Mouse (Mus musculus) heart, embryonic 14.5 days (tissue): ENCODE measurements around the gene Fam83f. TPM values are rescaled to one million over a fixed set of nuclear protein-coding genes. Genes with fewer than 3 reads are reported as not detected.
"Not testable (repeated sequence)": the region's sequence is repeated elsewhere in the genome, so short reads cannot be mapped to it uniquely, and the experiment has no call there.

Source experiments
- ATAC-seq: fragments of 200-750 bp; cut with Nextera tagmentation; 2 replicates; pipeline ENCODE4 v1.8.0; 2017; ENCODE audit warnings: low read depth, moderate TSS enrichment; ENCODE audit not compliant: insufficient number of reproducible peaks, insufficient read depth, low FRiP score
- H3K27ac ChIP-seq, 2 experiments: fragments of 200-500 bp in 1 of 2; fragments of 300-500 bp in 1 of 2; sonication (generic) in 1 of 2; replicated peaks in 1 of 2; 2 replicates each; pipeline ENCODE4 v1.5.1; 2012 to 2014; ENCODE audit warnings: low read depth in 2 of 2, low read length in 2 of 2, control low read depth in 1 of 2, mild to moderate bottlenecking in 1 of 2, mixed read lengths in 1 of 2; ENCODE audit not compliant: control insufficient read depth in 1 of 2, insufficient read depth in 1 of 2
- H3K27me3 ChIP-seq: fragments of 300-500 bp; sonication (generic); 2 replicates; pipeline ENCODE4 v1.6.1; 2014; ENCODE audit warnings: mild to moderate bottlenecking, low read length, control low read depth; ENCODE audit not compliant: control insufficient read depth, insufficient read depth
- H3K36me3 ChIP-seq: fragments of 300-500 bp; sonication (generic); 2 replicates; pipeline ENCODE4 v1.6.1; 2014; ENCODE audit warnings: mild to moderate bottlenecking, control low read depth, low read length, mixed read lengths; ENCODE audit not compliant: control insufficient read depth, insufficient read depth
- H3K4me1 ChIP-seq, 2 experiments: fragments of 200-500 bp in 1 of 2; fragments of 300-500 bp in 1 of 2; sonication (generic) in 1 of 2; 2 replicates each; pipeline ENCODE4 v1.6.1; 2012 to 2014; ENCODE audit warnings: low read length in 2 of 2, control low read depth in 1 of 2, mixed read lengths in 1 of 2; ENCODE audit not compliant: control insufficient read depth in 2 of 2, insufficient read depth in 2 of 2
- H3K4me2 ChIP-seq: fragments of 300-500 bp; sonication (generic); 2 replicates; pipeline ENCODE4 v1.6.1; 2014; ENCODE audit warnings: mild to moderate bottlenecking, low read length
- H3K4me3 ChIP-seq, 2 experiments: fragments of 200-500 bp in 1 of 2; fragments of 300-500 bp in 1 of 2; sonication (generic) in 1 of 2; 2 replicates each; pipeline ENCODE4 v1.5.1; 2012 to 2014; ENCODE audit warnings: low read length in 2 of 2, mild to moderate bottlenecking in 2 of 2, control low read depth in 1 of 2, low read depth in 1 of 2, moderate library complexity in 1 of 2; ENCODE audit not compliant: control insufficient read depth in 1 of 2, insufficient read depth in 1 of 2
- H3K9ac ChIP-seq: fragments of 300-500 bp; sonication (generic); 2 replicates; pipeline ENCODE4 v1.6.1; 2014; ENCODE audit warnings: mild to moderate bottlenecking, low read length
- H3K9me3 ChIP-seq: fragments of 300-500 bp; sonication (generic); 2 replicates; pipeline ENCODE4 v1.6.1; 2016; ENCODE audit warnings: low read length, control low read depth; ENCODE audit not compliant: control insufficient read depth
- WGBS: fragments of 180-500 bp; shearing (Covaris S2); extraction: QIAGEN DNeasy Blood & Tissue Kit; methylation state at CpG from one replicate; pipeline ENCODE4 v1.1.7; 2014; 5-methylcytosine and 5-hydroxymethylcytosine counted together
- polyA plus RNA-seq: library from polyadenylated mRNA; unstranded; fragments of >200 nt; fragmentation: Nextera tagmentation; extraction: Ambion mirVana; gene quantifications from 2 replicates; pipeline ENCODE4 v1.2.1, GENCODE M21; 2014

The Fam83f gene
- polyA plus RNA-seq, 1 experiment from 2014 or later, result 0.07 TPM

DNA sequence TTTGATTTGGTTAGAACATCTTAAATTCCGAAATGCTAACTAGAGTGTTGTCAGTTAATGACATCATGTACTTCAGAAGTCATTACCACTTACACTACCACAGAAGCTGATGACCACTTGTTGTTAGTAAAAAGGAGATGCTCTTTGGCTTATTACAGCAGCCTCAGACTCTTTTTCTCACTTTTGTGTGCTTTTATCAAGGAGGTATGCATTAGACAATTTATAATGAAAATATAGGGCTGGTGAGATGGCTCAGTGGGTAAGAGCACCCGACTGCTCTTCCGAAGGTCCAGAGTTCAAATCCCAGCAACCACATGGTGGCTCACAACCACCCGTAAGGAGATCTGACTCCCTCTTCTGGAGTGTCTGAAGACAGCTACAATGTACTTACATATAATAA is 64.1 kb downstream of the Fam83f start:
- H3K9ac ChIP-seq, H3K27me3 ChIP-seq, ATAC-seq, H3K4me2 ChIP-seq, H3K4me3 ChIP-seq, H3K36me3 ChIP-seq, H3K9me3 ChIP-seq, H3K27ac ChIP-seq: not testable (repeated sequence)
- WGBS, result 89% methylated on average over 3 of the region's 4 CpGs
- peaks cover 0 to 12% of the 10 kb centered on the region in 2 experiments; a peak in 2 of 4 replicates for H3K4me1 ChIP-seq

- no peak for ATAC-seq
- H3K4me3 ChIP-seq, result no peak overlapping the region
- no peaks in the 10 kb centered on the region for H3K27me3 ChIP-seq
- no peak overlapping the region for H3K9ac ChIP-seq
- H3K9me3 ChIP-seq, result no peaks in the 10 kb centered on the region
- peaks cover 0 to 11% of the 10 kb centered on the region in 2 experiments; a peak in 2 of 4 replicates for H3K4me1 ChIP-seq
- 63% methylated on average over 1 of the region's 1 CpGs for WGBS
- no peaks in the 10 kb centered on the region for H3K36me3 ChIP-seq
- no peak overlapping the region for H3K27ac ChIP-seq
- H3K4me2 ChIP-seq, result no peak overlapping the region
These were observed 64.9 kb downstream of the Fam83f start for GRCm38 (mm10) chr15:80736553-80736952.

DNA sequence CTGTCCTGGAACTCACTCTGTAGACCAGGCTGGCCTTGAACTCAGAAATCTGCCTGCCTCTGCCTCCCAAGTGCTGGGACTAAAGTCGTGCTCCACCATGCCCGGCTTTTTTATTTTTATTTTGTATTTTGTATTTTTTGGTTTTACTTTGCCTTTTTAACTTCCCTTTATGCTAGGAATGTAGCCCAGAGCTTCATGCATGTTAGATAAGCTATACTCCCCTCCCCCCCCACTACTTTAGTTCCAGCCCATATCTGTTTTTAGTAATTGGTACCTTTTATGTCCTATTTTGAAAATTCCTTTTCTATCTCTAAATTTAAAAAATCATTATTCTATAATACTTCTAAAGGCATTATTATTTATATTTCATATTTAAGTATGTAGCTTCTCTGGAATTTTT is 66.6 kb downstream of the Fam83f start:
- no peak for ATAC-seq
- Histone ChIP-seq H3K27ac (no peak overlapping the region), H3K27me3 (no peaks in the 10 kb centered on the region), H3K9me3 (no peaks in the 10 kb centered on the region), H3K4me3 (no peak overlapping the region), H3K4me1 (no peaks in the 10 kb centered on the region), H3K9ac (no peak overlapping the region), H3K4me2 (no peak overlapping the region), H3K36me3 (no peaks in the 10 kb centered on the region)
- 95% methylated on average over 2 of the region's 2 CpGs for WGBS

- no peak for ATAC-seq
- Histone ChIP-seq H3K9ac (no peak overlapping the region), H3K4me1 (peaks cover 0 to 2% of the 10 kb centered on the region in 2 experiments; a peak in 1 of 4 replicates), H3K4me3 (no peak overlapping the region), H3K27ac (no peak overlapping the region), H3K36me3 (no peaks in the 10 kb centered on the region), H3K9me3 (no peaks in the 10 kb centered on the region), H3K27me3 (no peaks in the 10 kb centered on the region), H3K4me2 (no peak overlapping the region)
- 76% methylated on average over 1 of the region's 1 CpGs for WGBS
These were observed 68.3 kb downstream of the Fam83f start for GRCm38 (mm10) chr15:80739972-80740371.

DNA sequence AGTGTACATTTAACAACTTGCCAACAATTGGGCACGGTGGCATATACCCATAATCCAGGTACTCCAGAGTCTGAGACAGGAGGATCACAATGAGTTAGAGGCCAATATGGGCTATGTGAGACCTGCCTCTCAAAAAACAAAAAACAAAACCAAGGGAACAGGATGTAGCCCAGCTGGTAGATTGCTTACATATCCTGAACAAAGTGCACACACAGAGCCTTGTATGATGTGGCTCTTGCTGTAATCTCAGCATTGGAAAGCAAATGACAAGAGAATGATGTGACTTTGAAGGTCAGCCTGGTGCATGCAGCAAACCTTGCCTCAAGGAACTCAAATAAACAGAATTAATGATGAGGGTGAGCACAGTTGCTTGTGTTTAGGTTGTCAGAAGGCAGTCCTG is 70.2 kb downstream of the Fam83f start:
- no peaks in the 10 kb centered on the region for H3K9me3 ChIP-seq
- ATAC-seq, result no peak
- H3K4me2 ChIP-seq, result no peak overlapping the region
- no peaks in the 10 kb centered on the region for H3K27me3 ChIP-seq
- peaks cover 0 to 2% of the 10 kb centered on the region in 2 experiments; a peak in 1 of 4 replicates for H3K4me1 ChIP-seq
- H3K4me3 ChIP-seq, result no peak overlapping the region
- 69% methylated on average over 1 of the region's 1 CpGs for WGBS
- no peak overlapping the region for H3K27ac ChIP-seq
- H3K9ac ChIP-seq, result no peak overlapping the region
- H3K36me3 ChIP-seq, result no peaks in the 10 kb centered on the region

DNA sequence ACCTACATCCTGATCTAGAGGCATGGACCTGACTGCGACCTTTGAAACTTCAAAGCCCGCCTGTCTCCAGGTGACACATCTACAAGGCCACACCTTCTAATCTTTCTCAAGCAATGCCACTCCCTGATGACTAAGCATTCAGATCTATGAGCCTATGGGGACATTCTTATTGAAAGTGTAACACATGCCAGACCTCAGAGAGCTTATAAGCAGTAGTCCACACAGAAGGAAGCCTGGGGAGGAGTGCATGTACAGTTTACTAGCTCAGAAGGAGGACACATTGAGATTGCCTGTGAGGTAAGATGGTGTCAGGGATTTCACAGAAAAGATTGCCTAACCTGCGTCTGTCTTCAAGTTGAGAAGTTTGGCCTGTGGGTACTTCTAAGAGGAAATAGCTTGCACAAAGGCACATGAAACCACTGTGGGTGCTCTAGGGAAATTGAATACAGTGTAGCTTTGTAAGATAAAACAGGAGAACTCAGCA is 71.4 kb downstream of the Fam83f start:
- ATAC-seq, result no peak
- no peak overlapping the region for H3K9ac ChIP-seq
- no peak overlapping the region for H3K4me2 ChIP-seq
- H3K4me3 ChIP-seq, result no peak overlapping the region
- no peak overlapping the region for H3K27ac ChIP-seq
- no peaks in the 10 kb centered on the region for H3K9me3 ChIP-seq
- no peaks in the 10 kb centered on the region for H3K27me3 ChIP-seq
- WGBS, result 85% methylated on average over 3 of the region's 3 CpGs
- peaks cover 0 to 2% of the 10 kb centered on the region in 2 experiments; a peak in 1 of 4 replicates for H3K4me1 ChIP-seq
- H3K36me3 ChIP-seq, result no peaks in the 10 kb centered on the region

DNA sequence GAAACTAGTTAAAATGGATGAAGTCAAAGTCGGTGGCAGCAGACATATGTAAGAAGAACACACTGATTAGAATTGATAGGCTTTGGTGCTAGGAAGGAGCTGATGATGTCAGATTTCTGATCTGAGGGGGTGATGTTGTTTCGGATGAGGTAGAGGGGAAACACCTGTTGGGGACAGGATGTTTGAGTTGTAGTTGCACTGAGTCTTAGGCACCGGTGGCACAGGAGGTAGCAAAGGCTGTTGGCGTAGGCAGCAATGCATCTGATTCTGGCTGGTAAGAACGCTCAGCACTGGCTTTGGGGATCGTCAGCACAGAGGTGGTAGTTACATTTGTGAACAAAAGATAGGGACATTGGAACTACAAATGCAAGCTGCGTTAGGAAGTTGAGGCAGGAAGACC is 72.0 kb downstream of the Fam83f start:
- no peak overlapping the region for H3K4me2 ChIP-seq
- no peaks in the 10 kb centered on the region for H3K36me3 ChIP-seq
- no peak overlapping the region for H3K27ac ChIP-seq
- no peaks in the 10 kb centered on the region for H3K27me3 ChIP-seq
- no peaks in the 10 kb centered on the region for H3K9me3 ChIP-seq
- WGBS, result 82% methylated on average over 7 of the region's 7 CpGs
- peaks cover 0 to 2% of the 10 kb centered on the region in 2 experiments; a peak in 1 of 4 replicates for H3K4me1 ChIP-seq
- H3K9ac ChIP-seq, result no peak overlapping the region
- no peak overlapping the region for H3K4me3 ChIP-seq
- ATAC-seq, result no peak
